Mouse (Mus musculus) forebrain, embryonic 10.5 days (tissue): ENCODE measurements around the gene Runx1. TPM values are rescaled to one million over a fixed set of nuclear protein-coding genes. Genes with fewer than 3 reads are reported as not detected.

Experiments used
- DNase-seq: peaks from one replicate; pipeline ENCODE4 v3.0.0-alpha.2; 2017; ENCODE audit warnings: low spot score; ENCODE audit errors: extremely low spot score
- H3K27ac ChIP-seq: fragments of 300-500 bp; sonication (generic); 2 replicates; pipeline ENCODE4 v1.5.1; 2016; ENCODE audit warnings: mild to moderate bottlenecking
- H3K27me3 ChIP-seq: fragments of 300-500 bp; sonication (generic); 2 replicates; pipeline ENCODE4 v1.6.1; 2016; ENCODE audit warnings: mild to moderate bottlenecking; ENCODE audit not compliant: poor library complexity, severe bottlenecking
- H3K36me3 ChIP-seq: fragments of 300-500 bp; sonication (generic); replicated peaks from 2 replicates; pipeline ENCODE4 v1.6.1; 2016; ENCODE audit warnings: mild to moderate bottlenecking, moderate library complexity
- H3K4me1 ChIP-seq: fragments of 300-500 bp; sonication (generic); 2 replicates; pipeline ENCODE4 v1.6.1; 2016
- H3K4me3 ChIP-seq: fragments of 300-500 bp; sonication (generic); 2 replicates; pipeline ENCODE4 v1.5.1; 2016; ENCODE audit warnings: mild to moderate bottlenecking, moderate library complexity
- H3K9me3 ChIP-seq: fragments of 300-500 bp; sonication (generic); 2 replicates; pipeline ENCODE4 v1.6.1; 2016; ENCODE audit warnings: mild to moderate bottlenecking, moderate library complexity
- WGBS: fragments of 180-500 bp; shearing (Covaris S2); methylation state at CpG from one replicate; pipeline ENCODE4 v1.1.7; 2016; 5-methylcytosine and 5-hydroxymethylcytosine counted together
- polyA plus RNA-seq: library from polyadenylated mRNA; unstranded; fragments of >200 nt; fragmentation: Nextera tagmentation; extraction: Ambion mirVana; gene quantifications from 2 replicates; pipeline ENCODE4 v1.2.1, GENCODE M21; 2016

Gene Runx1
- polyA plus RNA-seq, 1 experiment from 2014 or later = 2.3 TPM

DNA sequence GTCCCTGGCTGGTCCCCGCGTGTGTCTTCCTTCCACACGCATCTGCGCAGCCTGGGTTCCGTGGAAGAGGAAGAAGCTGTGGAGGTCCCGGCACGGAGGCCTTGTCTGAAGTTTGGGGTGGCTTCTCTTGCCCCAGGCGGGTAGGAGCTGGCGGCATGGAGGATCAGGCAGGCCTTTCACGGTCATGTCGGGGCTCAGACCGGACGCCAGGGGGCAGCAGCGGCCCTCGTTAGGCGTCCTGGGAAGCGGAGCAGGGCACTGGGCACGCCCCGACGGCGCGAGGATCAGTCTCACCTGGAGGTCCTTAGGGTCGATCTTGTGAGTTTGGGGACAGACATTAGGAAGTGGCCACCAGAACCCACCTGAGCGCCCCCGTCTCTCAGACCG is 127.3 kb downstream of the Runx1 start:
- under 1% methylated on average over 26 of the region's 26 CpGs for WGBS
- Histone ChIP-seq H3K9me3 (no peaks in the 10 kb centered on the region), H3K4me1 (peaks cover 55% of the 10 kb centered on the region), H3K36me3 (no peaks in the 10 kb centered on the region), H3K27me3 (peaks cover 100% of the 10 kb centered on the region), H3K27ac (peak overlapping the region; percentile 84), H3K4me3 (peak overlapping the region; percentile 70)
- DNase-seq = peak; percentile 88

DNA sequence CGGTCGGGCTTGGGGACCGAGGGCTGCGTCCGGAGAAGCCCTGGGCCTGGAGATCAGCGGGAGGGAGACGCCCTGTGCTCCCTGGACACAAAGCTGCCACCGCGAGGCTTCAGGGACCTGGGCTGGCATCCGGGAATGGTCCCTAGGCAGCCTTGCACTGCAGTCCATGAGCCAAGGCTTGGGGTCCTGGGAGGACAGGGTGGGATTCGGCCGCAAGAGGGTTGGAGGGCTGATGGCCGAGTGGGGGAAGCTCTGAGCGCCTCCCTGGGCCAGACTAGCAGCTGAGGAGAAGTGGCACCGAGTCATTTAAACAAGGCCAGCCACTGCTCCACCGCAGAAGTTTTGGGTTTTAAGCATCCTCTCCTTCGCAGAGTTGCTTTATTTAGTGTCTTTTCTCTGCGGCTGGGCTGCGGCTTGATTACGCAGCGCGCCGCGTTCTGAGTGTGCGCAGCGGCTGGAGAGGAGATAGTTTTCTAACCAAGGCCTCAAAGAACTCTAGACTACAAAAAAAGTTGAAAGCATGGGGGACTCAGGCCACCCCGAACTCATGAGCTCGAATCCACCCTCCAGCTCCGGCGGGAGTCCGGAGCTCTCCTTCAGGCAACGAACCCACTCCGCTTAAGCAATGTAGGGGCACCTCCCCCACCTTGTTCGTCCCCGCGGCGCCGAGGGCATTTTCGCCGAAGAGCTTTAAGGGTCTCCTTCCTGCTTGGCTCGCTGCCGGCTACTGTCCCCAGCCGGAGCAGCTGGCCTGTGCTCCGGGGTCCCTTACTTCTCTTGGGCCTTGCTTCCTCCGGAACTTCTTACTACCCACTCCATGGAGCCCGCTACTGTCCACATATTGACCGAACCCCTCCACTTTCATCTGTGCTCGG is 128.0 kb downstream of the Runx1 start:
- under 1% methylated on average over 48 of the region's 48 CpGs for WGBS
- H3K4me3 ChIP-seq = peak overlapping the region; percentile 70
- peaks cover 58% of the 10 kb centered on the region for H3K4me1 ChIP-seq
- peak; percentile 72 for DNase-seq
- H3K36me3 ChIP-seq = no peaks in the 10 kb centered on the region
- no peaks in the 10 kb centered on the region for H3K9me3 ChIP-seq
- peak overlapping the region; percentile 84 for H3K27ac ChIP-seq
- H3K27me3 ChIP-seq = peaks cover 100% of the 10 kb centered on the region

DNA sequence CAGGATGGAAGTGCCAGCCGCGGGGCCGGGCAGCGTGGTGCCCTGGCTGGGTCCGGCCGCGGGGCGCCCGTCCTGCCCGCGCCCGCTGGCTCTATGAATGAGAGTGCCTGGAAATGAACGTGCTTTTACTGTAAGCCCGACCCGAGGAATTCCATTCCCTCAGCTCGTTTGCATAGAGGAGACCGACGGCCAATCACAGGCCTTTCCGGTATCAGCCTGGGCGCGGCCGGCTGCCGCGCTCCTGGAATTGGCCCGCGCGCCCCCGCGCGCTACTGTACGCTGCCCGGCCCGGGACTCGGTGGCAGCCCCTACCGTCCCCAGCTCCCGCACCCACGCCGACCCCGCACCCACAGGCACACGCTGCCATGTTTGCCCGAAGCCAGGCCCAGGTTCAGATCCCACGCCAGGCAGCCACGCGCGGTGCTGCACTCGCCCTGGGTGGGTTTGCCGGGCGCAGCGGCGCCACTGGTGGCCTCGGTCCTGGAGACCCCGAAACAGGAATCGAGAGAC is 128.7 kb downstream of the Runx1 start:
- Histone ChIP-seq H3K36me3 (no peaks in the 10 kb centered on the region), H3K27me3 (peaks cover 100% of the 10 kb centered on the region), H3K4me3 (peak overlapping the region; percentile 70), H3K9me3 (no peaks in the 10 kb centered on the region), H3K4me1 (peaks cover 59% of the 10 kb centered on the region), H3K27ac (peak overlapping the region; percentile 84)
- WGBS = under 1% methylated on average over 53 of the region's 53 CpGs
- no peak for DNase-seq

DNA sequence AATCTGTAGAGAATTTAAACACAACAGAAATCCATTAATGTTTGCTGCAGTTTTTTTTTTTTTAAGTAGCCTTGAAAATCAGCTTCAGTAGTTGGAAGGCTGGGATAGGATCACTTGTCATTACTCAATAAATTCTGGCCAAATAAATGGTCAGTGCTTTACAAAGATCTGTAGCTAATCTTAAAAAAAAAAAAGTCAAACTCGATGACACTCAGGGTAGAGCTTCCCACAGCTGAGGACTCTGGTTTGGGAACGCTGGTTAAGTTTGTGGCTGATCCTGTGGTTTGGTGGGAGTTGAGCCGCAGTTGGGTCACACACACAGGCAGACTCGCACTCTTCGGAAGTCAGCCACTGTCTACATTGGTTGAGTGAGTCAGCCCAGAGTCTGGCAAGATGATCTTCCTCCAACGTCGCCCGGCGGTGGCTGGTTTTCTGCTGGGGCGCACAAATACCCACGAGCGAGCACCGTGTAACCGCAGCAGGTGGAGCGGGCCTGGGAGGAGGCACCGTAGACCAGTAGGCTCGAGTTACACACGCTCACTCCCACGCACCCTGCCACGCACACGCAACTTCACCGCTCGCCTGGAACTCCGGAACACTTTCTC is 129.4 kb downstream of the Runx1 start:
- no peak overlapping the region for H3K27ac ChIP-seq
- peak; percentile 49 for DNase-seq
- H3K4me3 ChIP-seq = peak overlapping the region; percentile 70
- H3K27me3 ChIP-seq = peaks cover 100% of the 10 kb centered on the region
- H3K4me1 ChIP-seq = peaks cover 59% of the 10 kb centered on the region
- no peaks in the 10 kb centered on the region for H3K9me3 ChIP-seq
- 1% methylated on average over 24 of the region's 24 CpGs for WGBS
- H3K36me3 ChIP-seq = no peaks in the 10 kb centered on the region

DNA sequence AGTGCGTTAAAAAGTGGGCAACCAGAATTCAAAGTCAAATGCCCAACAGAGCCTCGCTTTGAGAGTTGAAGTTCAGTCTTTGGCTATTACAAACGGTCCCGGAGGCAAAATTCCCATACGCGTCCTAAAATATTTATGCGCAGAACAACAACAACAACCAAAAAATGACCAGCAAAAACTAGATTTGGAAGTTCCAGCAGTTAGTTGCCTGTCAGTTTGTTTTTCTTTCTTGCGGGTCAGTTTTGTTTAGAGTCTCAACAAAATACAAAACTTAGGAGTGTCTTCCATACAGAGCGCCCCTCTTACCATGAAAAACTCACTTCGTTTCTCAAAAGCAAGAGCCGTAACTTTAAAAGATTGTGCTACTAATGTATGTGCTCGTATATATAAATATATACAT is 130.0 kb downstream of the Runx1 start:
- Histone ChIP-seq H3K27ac (no peak overlapping the region), H3K9me3 (no peaks in the 10 kb centered on the region), H3K36me3 (no peaks in the 10 kb centered on the region), H3K4me1 (peaks cover 59% of the 10 kb centered on the region), H3K4me3 (peak overlapping the region; percentile 43), H3K27me3 (peaks cover 100% of the 10 kb centered on the region)
- 10% methylated on average over 12 of the region's 12 CpGs for WGBS
- no peak for DNase-seq

DNA sequence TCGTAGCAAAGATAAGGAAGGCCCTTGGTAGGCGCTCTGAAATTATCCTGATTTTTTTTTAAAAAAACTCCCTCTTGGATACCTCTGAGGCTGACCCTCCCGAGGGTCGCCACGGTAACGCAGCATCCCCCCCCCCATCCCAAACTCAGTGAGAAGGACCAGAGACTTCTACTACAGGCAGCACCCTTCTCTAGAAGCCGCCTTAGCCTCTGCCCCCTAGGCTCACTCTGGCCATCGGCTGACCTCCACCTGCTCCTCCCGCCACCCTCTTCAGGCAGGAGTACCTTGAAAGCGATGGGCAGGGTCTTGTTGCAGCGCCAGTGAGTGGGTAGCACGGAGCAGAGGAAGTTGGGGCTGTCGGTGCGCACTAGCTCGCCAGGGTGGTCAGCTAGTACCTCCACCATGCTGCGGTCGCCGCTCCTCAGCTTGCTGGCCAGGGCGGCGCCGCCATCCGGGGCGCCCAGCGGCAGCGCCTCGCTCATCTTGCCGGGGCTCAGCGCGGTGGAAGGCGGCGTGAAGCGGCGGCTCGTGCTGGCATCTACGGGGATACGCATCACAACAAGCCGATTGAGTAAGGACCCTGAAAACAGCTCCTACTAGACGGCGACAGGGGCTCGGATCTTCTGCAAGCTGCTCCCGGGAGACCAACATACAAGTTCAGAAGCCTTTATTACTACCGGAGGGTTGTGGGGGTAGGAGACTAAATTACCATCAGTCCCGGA is 130.6 kb downstream of the Runx1 start:
- Histone ChIP-seq H3K27ac (peak overlapping the region; percentile 40; the same call in 1 of the 2 replicates), H3K9me3 (no peaks in the 10 kb centered on the region), H3K36me3 (no peaks in the 10 kb centered on the region), H3K4me3 (peak overlapping the region; percentile 43), H3K27me3 (peaks cover 100% of the 10 kb centered on the region), H3K4me1 (peaks cover 59% of the 10 kb centered on the region)
- DNase-seq = peak; percentile 66
- under 1% methylated on average over 43 of the region's 43 CpGs for WGBS

DNA sequence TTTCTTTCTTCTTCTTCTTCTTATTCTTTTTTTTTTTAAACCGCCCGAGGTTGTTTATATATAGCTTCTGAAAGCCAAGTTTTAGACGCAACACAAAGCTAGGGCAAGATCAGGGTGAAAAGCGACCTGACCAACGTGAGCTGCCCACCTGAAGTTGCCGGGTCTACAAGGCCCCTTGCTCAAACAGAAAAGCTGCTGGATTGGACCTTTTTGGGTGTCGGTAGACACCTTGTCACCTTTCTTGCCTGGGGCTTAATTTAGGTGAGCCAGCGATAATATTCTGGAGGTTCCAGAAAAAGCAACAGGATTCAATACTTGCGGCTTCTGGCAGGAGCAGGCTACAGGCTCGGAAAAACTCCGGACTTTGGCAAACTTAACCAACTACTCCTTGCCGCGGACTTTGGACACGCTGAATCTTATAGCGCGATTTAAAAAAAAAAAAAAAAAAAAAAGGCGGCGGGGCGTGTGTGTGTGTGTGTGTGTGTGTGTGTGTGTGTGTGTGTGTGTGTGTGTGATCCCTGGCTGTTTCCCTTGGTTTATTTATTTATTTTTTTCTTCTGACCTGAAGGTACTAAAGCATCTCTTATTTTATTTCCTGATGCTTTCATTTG is 131.3 kb downstream of the Runx1 start:
- Histone ChIP-seq H3K9me3 (no peaks in the 10 kb centered on the region), H3K36me3 (no peaks in the 10 kb centered on the region), H3K27ac (no peak overlapping the region), H3K4me1 (peaks cover 52% of the 10 kb centered on the region), H3K4me3 (peak overlapping the region; percentile 43), H3K27me3 (peaks cover 100% of the 10 kb centered on the region)
- under 1% methylated on average over 17 of the region's 19 CpGs for WGBS
- peak; percentile 25 for DNase-seq

DNA sequence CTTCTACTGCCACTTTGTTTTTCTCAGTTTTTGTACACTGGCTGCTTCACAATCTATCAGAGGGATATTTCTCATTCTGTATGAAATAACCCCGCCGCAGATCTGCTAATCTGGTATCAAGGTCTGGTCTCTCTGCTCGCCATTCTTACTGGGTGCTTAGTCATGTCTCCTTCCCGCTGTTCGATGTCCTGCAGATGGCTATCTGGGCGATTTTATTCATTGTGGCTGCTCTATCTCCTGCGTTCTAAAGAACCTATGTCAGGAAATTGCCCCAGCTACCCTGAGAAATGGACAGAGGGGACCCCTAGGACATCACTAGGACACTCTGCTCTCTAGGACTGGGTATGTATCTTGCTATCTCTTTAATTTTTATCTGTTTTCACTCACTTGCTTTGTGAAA is 135.2 kb downstream of the Runx1 start:
- H3K9me3 ChIP-seq = no peaks in the 10 kb centered on the region
- H3K27ac ChIP-seq = no peak overlapping the region
- H3K4me1 ChIP-seq = peaks cover 21% of the 10 kb centered on the region
- no peaks in the 10 kb centered on the region for H3K36me3 ChIP-seq
- no peak overlapping the region for H3K4me3 ChIP-seq
- DNase-seq = no peak
- H3K27me3 ChIP-seq = peaks cover 69% of the 10 kb centered on the region
- 80% methylated on average over 7 of the region's 7 CpGs for WGBS

DNA sequence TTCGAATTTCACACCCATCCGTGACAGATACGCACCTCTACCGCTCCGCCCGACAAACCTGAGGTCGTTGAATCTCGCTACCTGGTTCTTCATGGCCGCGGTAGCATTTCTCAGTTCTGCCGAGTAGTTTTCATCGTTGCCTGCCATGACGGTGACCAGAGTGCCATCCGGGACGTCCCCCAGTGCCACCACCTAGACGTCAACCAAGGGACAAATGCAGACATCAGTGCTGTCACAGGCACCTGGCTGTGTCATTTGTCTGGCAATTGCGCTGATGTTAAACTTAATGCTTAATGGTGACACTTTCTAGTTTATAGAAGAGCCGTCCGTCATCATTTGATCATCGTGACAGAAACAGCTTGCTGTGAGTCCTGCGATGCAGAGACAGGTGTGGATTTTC is 137.0 kb downstream of the Runx1 start:
- H3K4me1 ChIP-seq = peaks cover 17% of the 10 kb centered on the region
- 96% methylated on average over 21 of the region's 21 CpGs for WGBS
- no peak for DNase-seq
- no peak overlapping the region for H3K4me3 ChIP-seq
- no peak overlapping the region for H3K27ac ChIP-seq
- H3K9me3 ChIP-seq = no peaks in the 10 kb centered on the region
- H3K36me3 ChIP-seq = no peaks in the 10 kb centered on the region
- H3K27me3 ChIP-seq = peaks cover 60% of the 10 kb centered on the region

DNA sequence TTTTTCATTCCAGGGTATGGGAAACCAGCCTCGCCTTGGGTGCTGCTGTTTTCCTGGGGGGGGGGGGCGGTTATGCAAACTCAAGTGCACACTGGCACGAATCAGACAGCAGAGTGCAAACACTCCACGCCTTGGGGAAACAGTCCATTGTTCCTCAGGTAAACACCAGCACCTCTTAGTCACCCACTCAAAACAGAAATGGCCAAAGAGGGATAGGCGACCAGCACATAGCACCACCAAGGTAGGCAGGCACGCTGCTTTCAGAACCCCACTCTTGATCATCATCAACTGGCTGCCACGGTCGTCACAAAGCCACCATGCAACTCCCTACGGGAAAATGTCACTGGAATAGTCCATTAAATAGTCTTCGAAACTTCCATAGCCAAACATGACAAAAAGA is 139.0 kb downstream of the Runx1 start:
- no peaks in the 10 kb centered on the region for H3K9me3 ChIP-seq
- no peak overlapping the region for H3K4me3 ChIP-seq
- no peaks in the 10 kb centered on the region for H3K36me3 ChIP-seq
- peaks cover 55% of the 10 kb centered on the region for H3K27me3 ChIP-seq
- 94% methylated on average over 10 of the region's 10 CpGs for WGBS
- H3K4me1 ChIP-seq = peaks cover 15% of the 10 kb centered on the region
- H3K27ac ChIP-seq = no peak overlapping the region
- no peak for DNase-seq

DNA sequence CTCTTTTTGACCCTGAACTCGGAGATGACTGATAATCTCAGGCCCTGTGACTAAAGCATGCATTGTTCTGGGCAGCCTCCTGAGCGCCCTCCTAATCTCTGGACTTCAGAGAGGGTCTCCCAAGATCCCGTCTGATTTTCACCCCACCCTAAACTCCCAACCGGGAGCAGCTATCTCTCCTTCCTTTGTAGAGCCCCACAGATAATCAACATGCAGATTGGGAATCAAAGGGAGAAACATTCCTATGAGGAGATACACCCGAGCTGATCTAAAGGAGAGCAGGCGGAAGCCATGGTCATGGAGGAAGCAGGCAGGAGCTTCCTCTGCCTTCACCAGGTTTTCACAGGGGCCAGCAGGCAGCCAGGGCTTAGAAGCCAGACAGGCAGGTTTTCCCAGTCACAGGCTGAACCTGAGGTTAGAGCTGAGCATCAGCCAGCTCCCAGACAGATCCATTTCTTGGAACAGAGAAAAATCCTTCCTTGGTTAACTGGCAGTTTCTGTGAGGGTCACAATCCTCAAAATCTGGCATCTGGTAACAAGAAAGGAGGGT is 140.1 kb downstream of the Runx1 start:
- peaks cover 15% of the 10 kb centered on the region for H3K4me1 ChIP-seq
- 42% methylated on average over 6 of the region's 6 CpGs for WGBS
- no peaks in the 10 kb centered on the region for H3K36me3 ChIP-seq
- H3K4me3 ChIP-seq = no peak overlapping the region
- H3K27me3 ChIP-seq = peaks cover 46% of the 10 kb centered on the region
- DNase-seq = no peak
- no peaks in the 10 kb centered on the region for H3K9me3 ChIP-seq
- no peak overlapping the region for H3K27ac ChIP-seq
